Mouse (Mus musculus) bone marrow macrophage, adult 2 months (primary cell): ENCODE results near the gene Nkx2-1.

Experiments used
- CTCF ChIP-seq: IDR thresholded peaks from 2 replicates; pipeline ENCODE4 v1.5.1; 2012; ENCODE audit warnings: low read depth, mild to moderate bottlenecking, low read length, moderate library complexity
- POLR2A ChIP-seq: IDR thresholded peaks from 2 replicates; pipeline ENCODE4 v1.6.1; 2012; ENCODE audit warnings: mild to moderate bottlenecking, low read depth, low read length, borderline replicate concordance

DNA sequence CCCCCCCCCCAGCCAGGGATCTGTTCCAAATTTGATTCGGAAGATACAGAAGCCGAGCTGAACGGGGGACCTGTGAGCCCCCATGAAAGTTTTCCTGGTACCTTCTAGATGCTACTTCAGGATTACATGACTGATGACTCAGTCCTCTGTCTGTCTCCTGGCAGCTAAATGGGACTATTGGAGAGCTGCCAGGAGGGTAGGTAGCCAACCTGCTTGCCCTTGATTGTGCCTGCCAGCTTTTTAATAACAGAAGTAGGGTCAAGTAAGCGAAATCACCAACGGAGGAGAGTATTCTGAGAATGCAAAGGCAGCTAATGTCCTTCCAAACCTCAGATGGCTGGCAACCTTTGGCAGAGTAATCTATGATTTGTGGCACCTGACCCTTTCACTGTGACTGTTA, 18.5 kb downstream of the Nkx2-1 start:
- TF ChIP-seq POLR2A (no peak), CTCF (no peak)
